Mouse (Mus musculus) heart, embryonic 10.5 days (tissue): ENCODE measurements around the gene Meis1. TPM values are rescaled to one million over a fixed set of nuclear protein-coding genes. Genes with fewer than 3 reads are reported as not detected.
A peak's percentile ranks its signal among the peaks of the same experiment; 100 is the strongest.

Experiments used
- DNase-seq: peaks from one replicate; pipeline ENCODE4 v3.0.0-alpha.2; 2017; ENCODE audit warnings: low spot score
- H3K27ac ChIP-seq: fragments of 300-500 bp; sonication (generic); 2 replicates; pipeline ENCODE4 v1.5.1; 2016; ENCODE audit warnings: mild to moderate bottlenecking
- H3K27me3 ChIP-seq: fragments of 300-500 bp; sonication (generic); 2 replicates; pipeline ENCODE4 v1.6.1; 2016; ENCODE audit warnings: mild to moderate bottlenecking; ENCODE audit not compliant: poor library complexity, insufficient read depth, severe bottlenecking
- H3K36me3 ChIP-seq: fragments of 300-500 bp; sonication (generic); 2 replicates; pipeline ENCODE4 v1.6.1; 2016; ENCODE audit warnings: mild to moderate bottlenecking, moderate library complexity
- H3K4me1 ChIP-seq: fragments of 300-500 bp; sonication (generic); 2 replicates; pipeline ENCODE4 v1.6.1; 2016; ENCODE audit warnings: mild to moderate bottlenecking
- H3K4me3 ChIP-seq: fragments of 300-500 bp; sonication (generic); 2 replicates; pipeline ENCODE4 v1.5.1; 2016; ENCODE audit warnings: mild to moderate bottlenecking, moderate library complexity
- H3K9me3 ChIP-seq: fragments of 300-500 bp; sonication (generic); 2 replicates; pipeline ENCODE4 v1.6.1; 2016; ENCODE audit warnings: mild to moderate bottlenecking, moderate library complexity
- WGBS: fragments of 180-500 bp; shearing (Covaris S2); methylation state at CpG from one replicate; pipeline ENCODE4 v1.1.7; 2016; 5-methylcytosine and 5-hydroxymethylcytosine counted together
- polyA plus RNA-seq: library from polyadenylated mRNA; unstranded; fragments of >200 nt; fragmentation: Nextera tagmentation; extraction: Ambion mirVana; gene quantifications from 2 replicates; pipeline ENCODE4 v1.2.1, GENCODE M21; 2016

Gene Meis1
- polyA plus RNA-seq, result 111 and 139 TPM in 2 replicates

- Histone ChIP-seq H3K4me1 (peaks cover 21% of the 10 kb centered on the region), H3K27ac (peak within 1 kb of the TSS; percentile 100), H3K9me3 (no peaks in the 10 kb centered on the region), H3K36me3 (peaks cover 19% of the 10 kb centered on the region), H3K4me3 (peak within 1 kb of the TSS; percentile 79), H3K27me3 (no peaks in the 10 kb centered on the region)
- peak; percentile 96 for DNase-seq
- under 1% methylated on average over 29 of the region's 29 CpGs for WGBS
Measured at GRCm38 (mm10) chr11:19018489-19019203, at the start of gene Meis1. TSS of gene Meis1 (minus strand) at chr11:19018985.

- DNase-seq, result no peak
- Histone ChIP-seq H3K9me3 (no peaks in the 10 kb centered on the region), H3K36me3 (no peaks in the 10 kb centered on the region), H3K4me3 (no peak overlapping the region), H3K4me1 (no peaks in the 10 kb centered on the region), H3K27ac (no peak overlapping the region), H3K27me3 (no peaks in the 10 kb centered on the region)
- 74% methylated on average over 5 of the region's 5 CpGs for WGBS
Measured at GRCm38 (mm10) chr11:19067334-19067733, 48.5 kb upstream of the Meis1 start.

- peaks cover 3% of the 10 kb centered on the region; the same call in 1 of the 2 replicates for H3K4me1 ChIP-seq
- H3K4me3 ChIP-seq, result no peak overlapping the region
- no peaks in the 10 kb centered on the region for H3K9me3 ChIP-seq
- DNase-seq, result no peak
- H3K27ac ChIP-seq, result no peak overlapping the region
- WGBS, result 46% methylated on average over 7 of the region's 7 CpGs
- H3K36me3 ChIP-seq, result no peaks in the 10 kb centered on the region
- no peaks in the 10 kb centered on the region for H3K27me3 ChIP-seq
Measured at GRCm38 (mm10) chr11:19049276-19049675, 30.5 kb upstream of the Meis1 start.

- Histone ChIP-seq H3K4me1 (no peaks in the 10 kb centered on the region), H3K36me3 (no peaks in the 10 kb centered on the region), H3K27me3 (no peaks in the 10 kb centered on the region), H3K4me3 (no peak overlapping the region), H3K9me3 (no peaks in the 10 kb centered on the region), H3K27ac (no peak overlapping the region)
- DNase-seq, result no peak
- WGBS, result 89% methylated on average over 10 of the region's 10 CpGs
Measured at GRCm38 (mm10) chr11:19036595-19037166, 17.9 kb upstream of the Meis1 start.

- H3K9me3 ChIP-seq, result no peaks in the 10 kb centered on the region
- H3K27me3 ChIP-seq, result no peaks in the 10 kb centered on the region
- peaks cover 30% of the 10 kb centered on the region for H3K4me1 ChIP-seq
- peak overlapping the region; percentile 92 for H3K27ac ChIP-seq
- WGBS, result under 1% methylated on average over 58 of the region's 58 CpGs
- peak overlapping the region; percentile 62 for H3K4me3 ChIP-seq
- DNase-seq, result peak; percentile 85
- H3K36me3 ChIP-seq, result no peaks in the 10 kb centered on the region
Measured at GRCm38 (mm10) chr11:19026581-19027561, 8.1 kb upstream of the Meis1 start.

- DNase-seq, result no peak
- Histone ChIP-seq H3K4me1 (peaks cover 36% of the 10 kb centered on the region), H3K36me3 (no peaks in the 10 kb centered on the region), H3K4me3 (peak overlapping the region; percentile 62), H3K27ac (peak overlapping the region; percentile 92), H3K9me3 (no peaks in the 10 kb centered on the region), H3K27me3 (no peaks in the 10 kb centered on the region)
- 7% methylated on average over 11 of the region's 11 CpGs for WGBS
Measured at GRCm38 (mm10) chr11:19025976-19026520, 7.3 kb upstream of the Meis1 start.

GRCm38 (mm10) chr11:19024496-19025265 is 5.9 kb upstream of the Meis1 start:
- Histone ChIP-seq H3K27me3 (no peaks in the 10 kb centered on the region), H3K4me3 (no peak overlapping the region), H3K36me3 (no peaks in the 10 kb centered on the region), H3K9me3 (no peaks in the 10 kb centered on the region), H3K27ac (no peak overlapping the region; the same call in 1 of the 2 replicates), H3K4me1 (peaks cover 38% of the 10 kb centered on the region)
- 31% methylated on average over 8 of the region's 8 CpGs for WGBS
- no peak for DNase-seq

- peak overlapping the region; percentile 100 for H3K27ac ChIP-seq
- DNase-seq, result no peak
- no peaks in the 10 kb centered on the region for H3K36me3 ChIP-seq
- no peaks in the 10 kb centered on the region for H3K9me3 ChIP-seq
- WGBS, result 5% methylated on average over 5 of the region's 5 CpGs
- peaks cover 38% of the 10 kb centered on the region for H3K4me1 ChIP-seq
- H3K4me3 ChIP-seq, result peak overlapping the region; percentile 31; the same call in 1 of the 2 replicates
- no peaks in the 10 kb centered on the region for H3K27me3 ChIP-seq
Measured at GRCm38 (mm10) chr11:19023356-19023755, 4.6 kb upstream of the Meis1 start.

GRCm38 (mm10) chr11:19022576-19022975 is 3.8 kb upstream of the Meis1 start:
- no peaks in the 10 kb centered on the region for H3K9me3 ChIP-seq
- no peaks in the 10 kb centered on the region for H3K27me3 ChIP-seq
- 0 out of 2 replicates have a peak overlapping the region, but pooled peaks have one; percentile 6 for H3K4me3 ChIP-seq
- H3K4me1 ChIP-seq, result peaks cover 37% of the 10 kb centered on the region
- peak overlapping the region; percentile 100 for H3K27ac ChIP-seq
- no peak for DNase-seq
- 5% methylated on average over 2 of the region's 2 CpGs for WGBS
- H3K36me3 ChIP-seq, result no peaks in the 10 kb centered on the region

- 2% methylated on average over 28 of the region's 28 CpGs for WGBS
- H3K4me3 ChIP-seq, result peak overlapping the region; percentile 79
- peak overlapping the region; percentile 100 for H3K27ac ChIP-seq
- H3K9me3 ChIP-seq, result no peaks in the 10 kb centered on the region
- no peaks in the 10 kb centered on the region for H3K27me3 ChIP-seq
- H3K36me3 ChIP-seq, result peaks cover under 1% of the 10 kb centered on the region
- H3K4me1 ChIP-seq, result peaks cover 25% of the 10 kb centered on the region
- DNase-seq, result peak; percentile 77
Measured at GRCm38 (mm10) chr11:19020951-19021710, 2.3 kb upstream of the Meis1 start.

- peak; percentile 96 for DNase-seq
- Histone ChIP-seq H3K9me3 (no peaks in the 10 kb centered on the region), H3K4me3 (peak overlapping the region; percentile 79), H3K4me1 (peaks cover 25% of the 10 kb centered on the region), H3K27me3 (no peaks in the 10 kb centered on the region), H3K27ac (peak overlapping the region; percentile 100), H3K36me3 (peaks cover 8% of the 10 kb centered on the region)
- WGBS, result under 1% methylated on average over 25 of the region's 25 CpGs
Measured at GRCm38 (mm10) chr11:19020371-19020824, 1.6 kb upstream of the Meis1 start.
